Mouse (Mus musculus) adrenal gland, adult 8-10 months (tissue): ENCODE data around the gene Gm1527. TPM values are rescaled to one million over a fixed set of nuclear protein-coding genes. Genes with fewer than 3 reads are reported as not detected.
"Not testable (repeated sequence)": the region's sequence is repeated elsewhere in the genome, so short reads cannot be mapped to it uniquely, and the experiment has no call there.

ENCODE experiments used
- DNase-seq: peaks from one replicate; pipeline ENCODE4 v3.0.0; 2022
- total RNA-seq, 4 experiments: library from RNA; stranded (reverse); gene quantifications; 2 replicates each; pipeline ENCODE4 v1.2.4; 2022

Gm1527 gene
- not detected for total RNA-seq

DNA sequence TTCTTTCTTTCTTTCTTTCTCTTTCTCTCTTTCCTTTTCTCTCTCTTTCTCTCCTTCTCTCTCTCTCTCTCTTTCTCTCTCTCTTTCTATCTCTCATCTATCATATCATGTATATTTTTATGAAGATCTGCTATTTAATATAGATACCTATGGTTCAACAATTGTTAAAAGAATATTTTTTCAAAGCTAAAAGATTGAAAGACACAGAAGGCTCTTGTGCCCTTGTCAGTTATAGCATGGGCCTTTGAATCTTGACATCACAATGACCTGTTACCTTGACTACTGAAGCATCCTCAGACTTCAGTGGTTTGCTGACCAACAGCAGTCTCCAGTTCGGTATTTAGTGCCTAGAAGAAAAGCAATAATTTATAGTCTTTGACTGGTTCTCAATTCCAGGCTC, at the start of gene Gm1527:
Gm1527 (plus strand) TSS at position 301 of the 400 bp plus-strand sequence.
- DNase-seq: no peak

DNA sequence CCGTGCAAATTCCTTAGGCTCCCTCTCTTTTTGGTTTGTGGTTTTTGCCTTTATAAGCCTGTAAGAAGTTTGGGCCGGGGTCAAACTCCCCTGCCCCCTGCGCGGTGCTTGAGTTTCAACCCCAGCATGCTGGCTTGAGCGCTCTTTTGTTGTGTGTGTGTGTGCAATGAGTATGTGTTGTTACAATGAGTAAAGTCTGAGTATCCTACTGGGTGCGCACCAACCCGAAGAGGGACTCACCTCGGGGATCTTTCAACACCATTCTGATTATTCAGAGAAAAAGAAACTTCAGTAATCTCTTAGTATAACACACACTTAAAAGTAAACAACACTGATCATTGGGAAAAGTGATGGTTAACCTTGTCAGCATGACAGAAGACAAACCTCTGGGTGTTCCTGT, 49.2 kb upstream of the Gm1527 start:
- no peak for DNase-seq

DNA sequence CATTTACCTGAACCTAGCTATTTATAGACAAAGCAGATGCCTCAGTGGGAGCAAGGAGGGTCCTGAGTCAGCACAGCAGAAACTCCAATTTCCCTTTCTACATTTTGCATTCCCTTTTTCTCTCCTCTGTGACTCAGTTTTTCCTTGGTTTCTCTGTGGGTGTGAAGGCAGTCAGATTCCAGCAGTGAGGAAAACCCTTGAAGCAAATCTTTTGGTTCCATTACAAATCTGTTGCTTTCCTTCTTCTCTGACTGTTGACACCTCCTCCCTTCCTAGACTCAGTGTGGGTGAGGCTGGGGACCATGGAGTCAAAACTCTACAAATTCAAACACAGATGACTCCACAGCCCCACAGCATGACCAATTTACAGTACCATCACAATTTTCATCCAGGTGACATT, 45.3 kb upstream of the Gm1527 start:
- DNase-seq: no peak

- DNase-seq: not testable (repeated sequence)
These were observed 40.2 kb upstream of the Gm1527 start for GRCm38 (mm10) chr3:28852174-28852573.

GRCm38 (mm10) chr3:28859630-28860392, 32.6 kb upstream of the Gm1527 start:
- DNase-seq: not testable (repeated sequence)

- not testable (repeated sequence) for DNase-seq
These were observed 4.5 kb downstream of the Gm1527 start for GRCm38 (mm10) chr3:28896966-28897365.

- DNase-seq: peak; percentile 27
These were observed 73.5 kb downstream of the Gm1527 start for GRCm38 (mm10) chr3:28965931-28966330.

DNA sequence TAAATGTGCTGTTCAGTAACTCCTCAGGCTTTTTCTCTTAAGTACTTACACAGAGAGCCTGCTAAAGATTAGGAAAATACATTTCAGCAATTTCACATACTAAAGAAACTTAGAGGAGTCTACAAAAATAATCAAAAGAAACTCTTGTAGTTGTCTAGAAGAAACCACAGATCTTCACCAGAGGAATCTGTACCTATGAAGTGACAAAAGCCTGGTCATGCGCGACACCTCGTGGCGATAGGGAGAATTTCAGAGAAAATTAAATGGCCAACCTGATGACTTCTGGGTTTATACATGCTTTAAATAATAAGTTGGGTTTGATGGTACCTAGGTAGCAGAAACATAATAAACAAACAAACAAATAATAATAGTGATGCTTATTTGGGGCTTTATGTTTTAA, 76.4 kb downstream of the Gm1527 start:
- DNase-seq: peak; percentile 16

Other genes starting within 250 kb of the Gm1527 start
- under 1 TPM in 1 of 4 experiments, not detected in 3; 0.40 TPM for gene Slc2a2, start 194.7 kb upstream of the Gm1527 start, total RNA-seq
- gene Eif5a2, start 111.3 kb upstream of the Gm1527 start, total RNA-seq: 1 to 10 TPM; 1.7 to 3.6 (median 2.8) TPM
- gene Rpl22l1, start 87.2 kb upstream of the Gm1527 start, total RNA-seq: 100 to 1,000 TPM; 178 to 223 (median 196) TPM
- under 1 TPM in 2 of 4 experiments, not detected in 2; 0.18 to 0.21 TPM for gene Egfem1, start 189.4 kb downstream of the Gm1527 start, total RNA-seq